ENCODE assay signal across 20 mouse cellular contexts in the genomic region with DNA sequence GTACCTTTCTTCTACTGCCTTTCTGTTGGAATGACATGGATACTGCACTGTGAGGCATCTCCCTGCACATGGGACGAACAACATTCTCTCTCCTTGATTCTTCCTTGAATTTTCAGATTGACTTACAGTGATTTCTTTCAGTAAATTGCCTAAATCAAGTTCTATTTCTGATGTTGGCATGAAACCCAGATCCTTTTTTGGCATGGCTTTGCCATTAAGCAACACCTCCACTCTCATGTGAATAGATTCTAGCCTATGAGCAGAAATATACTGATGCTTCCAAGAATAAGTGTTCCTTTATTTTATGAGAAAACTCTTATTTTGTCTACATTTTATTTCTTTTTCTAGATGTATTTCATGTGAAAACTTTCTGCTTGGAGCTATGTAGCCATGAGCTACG.
DNase-seq lines count a peak whose midpoint lies in the region; ATAC-seq and TF ChIP-seq lines count a peak whose summit lies in the region.
"Had no signal": no experiment of that assay in that cellular context is flagged by ENCODE, and none has a peak within 500 bp of the region (broad histone marks: within the 10 kb centered on the region; RNA-seq: fewer than 3 reads in every experiment).

No protein-coding gene starts in this region.

- no peaks in the 10 kb centered on the region for H3K36me3 ChIP-seq in liver, adult 2 months (ENCODE audit: control insufficient read depth, insufficient read depth, low read length)
- no peaks in the 10 kb centered on the region for H3K36me3 ChIP-seq in liver, postnatal 0 days (replicated peaks; ENCODE audit: insufficient read depth, low read length)
- H3K36me3 ChIP-seq: embryonic facial prominence, embryonic 12.5 days; forebrain, embryonic 12.5 days; heart, embryonic 15.5 days; hindbrain, embryonic 13.5 days had no signal

- no peak overlapping the region for H3K4me3 ChIP-seq in liver, adult 2 months (ENCODE audit: insufficient read depth, low read depth, low read length)
- H3K4me3 ChIP-seq in liver, postnatal 0 days (ENCODE audit: low read depth, low read length): no peak overlapping the region
- H3K4me3 ChIP-seq: embryonic facial prominence, embryonic 12.5 days; forebrain, embryonic 12.5 days; heart, embryonic 15.5 days; hindbrain, embryonic 13.5 days had no signal

- H3K4me2 ChIP-seq in liver, postnatal 0 days (ENCODE audit: low read depth, low read length): no peak overlapping the region
- H3K4me2 ChIP-seq: embryonic facial prominence, embryonic 12.5 days; forebrain, embryonic 12.5 days; heart, embryonic 11.5 days; heart, embryonic 15.5 days; hindbrain, embryonic 13.5 days had no signal

- no peaks in the 10 kb centered on the region for H3K27me3 ChIP-seq in liver, adult 2 months (ENCODE audit: control insufficient read depth, insufficient read depth, low read length)
- no peaks in the 10 kb centered on the region for H3K27me3 ChIP-seq in liver, postnatal 0 days (ENCODE audit: insufficient read depth, low read length)
- H3K27me3 ChIP-seq: embryonic facial prominence, embryonic 12.5 days; forebrain, embryonic 12.5 days; heart, embryonic 15.5 days; hindbrain, embryonic 13.5 days had no signal

- WGBS in liver, adult 2 months: 73% methylated on average over 2 of the region's 2 CpGs
- 64% methylated on average over 2 of the region's 2 CpGs for WGBS in liver, postnatal 0 days (ENCODE audit: insufficient replicate concordance)

- H3K27ac ChIP-seq in liver, adult 2 months (replicated peaks; ENCODE audit: insufficient read depth, low read depth, low read length): no peak overlapping the region
- H3K27ac ChIP-seq in liver, postnatal 0 days (ENCODE audit: low read depth): no peak overlapping the region
- H3K27ac ChIP-seq: embryonic facial prominence, embryonic 12.5 days; forebrain, embryonic 12.5 days; heart, embryonic 15.5 days; hindbrain, embryonic 13.5 days; hindbrain, postnatal 0 days had no signal

- TF ChIP-seq CTCF in liver, adult 2 months (IDR thresholded peaks at IDR 0.05; ENCODE audit: low read depth, low read length): no peak
- TF ChIP-seq CTCF in liver, postnatal 0 days (IDR thresholded peaks at IDR 0.05; ENCODE audit: low read depth): no peak

- H3K79me2 ChIP-seq in liver, adult 2 months (ENCODE audit: control insufficient read depth, insufficient read depth, low read length): no peaks in the 10 kb centered on the region

- no peak overlapping the region for H3K9ac ChIP-seq in liver, adult 2 months (ENCODE audit: low read depth, low read length)
- H3K9ac ChIP-seq in liver, postnatal 0 days (replicated peaks): no peak overlapping the region
- H3K9ac ChIP-seq: embryonic facial prominence, embryonic 12.5 days; forebrain, embryonic 12.5 days; heart, embryonic 15.5 days; hindbrain, embryonic 13.5 days had no signal

- TF ChIP-seq POLR2A in liver, adult 2 months (IDR thresholded peaks at IDR 0.05; ENCODE audit: extremely low read depth, insufficient read depth, low read length): no peak

- no peaks in the 10 kb centered on the region for H3K9me3 ChIP-seq in liver, postnatal 0 days (ENCODE audit: low read length)
- H3K9me3 ChIP-seq: embryonic facial prominence, embryonic 12.5 days; forebrain, embryonic 12.5 days; heart, embryonic 15.5 days; hindbrain, embryonic 13.5 days had no signal

- no peaks in the 10 kb centered on the region for H3K4me1 ChIP-seq in liver, adult 2 months (ENCODE audit: control insufficient read depth, insufficient read depth, low read length)
- H3K4me1 ChIP-seq in liver, postnatal 0 days (ENCODE audit: insufficient read depth): no peaks in the 10 kb centered on the region
- H3K4me1 ChIP-seq: embryonic facial prominence, embryonic 12.5 days; heart, embryonic 15.5 days; hindbrain, embryonic 13.5 days had no signal

- peak; percentile 79 for ATAC-seq in frontal cortex, adult (ENCODE audit: low TSS enrichment)
- ATAC-seq in liver, postnatal 0 days: no peak
- ATAC-seq: forebrain, embryonic 16.5 days; hindbrain, postnatal 0 days had no signal

- no peak for TF ChIP-seq EP300 in liver, postnatal 0 days (IDR thresholded peaks at IDR 0.05; ENCODE audit: low read depth)

- DNase-seq in frontal cortex, postnatal 25 days (ENCODE audit: low spot score in 2 of 2): no peak
- DNase-seq in liver, adult 2 months (ENCODE audit: extremely low read depth, low read depth, low spot score): peak; percentile 10
- no peak for DNase-seq in liver, postnatal 0 days
- peak; percentile 27 for DNase-seq in fibroblast of lung, adult 2 months (ENCODE audit: low read depth)
- DNase-seq in Muller cell, postnatal 12 days (ENCODE audit: inconsistent ontology term): no peak
- DNase-seq: cerebellum, adult 11 months; cerebellum, adult 8-10 months; cerebellum, postnatal 25 days; gastrocnemius, postnatal 10 days; heart, adult 18-20 months; heart, postnatal 14 days; kidney, adult 11 months had no signal

Comparison
In these comparisons a context has a peak if more than half of its experiments do, and no peak if none do; other contexts are left out.
1. DNase-seq: peak in liver, adult 2 months (single experiment) and fibroblast of lung, adult 2 months (single experiment); none in frontal cortex, postnatal 25 days (0 of 2), liver, postnatal 0 days (single experiment) and Muller cell, postnatal 12 days (single experiment).